Mouse (Mus musculus): ENCODE measurements around the gene Map2k4. TPM values are rescaled to one million over a fixed set of nuclear protein-coding genes. Genes with fewer than 3 reads are reported as not detected.

Gene Map2k4
- polyA plus RNA-seq, 1 experiment from 2014 or later: 50.9 TPM

GRCm38 (mm10) chr11:65777810-65778209 is 10.3 kb downstream of the Map2k4 start:
- no peak for ATAC-seq
- Histone ChIP-seq H3K36me3 (ENCODE audit: control insufficient read depth, insufficient read depth, low read length) (peaks cover 4% of the 10 kb centered on the region; the same call in 1 of the 2 replicates), H3K27me3 (replicated peaks; ENCODE audit: control insufficient read depth, insufficient read depth, low read length) (no peaks in the 10 kb centered on the region), H3K9ac (ENCODE audit: low read depth, low read length) (no peak overlapping the region), H3K9me3 (ENCODE audit: control insufficient read depth, low read length) (no peaks in the 10 kb centered on the region), H3K4me3 (ENCODE audit: low read length) (no peak overlapping the region), H3K27ac (ENCODE audit: low read length) (peak overlapping the region; percentile 25), H3K4me1 (ENCODE audit: control insufficient read depth, insufficient read depth, low read length) (peaks cover 21% of the 10 kb centered on the region), H3K4me2 (ENCODE audit: low read depth, low read length) (no peak overlapping the region)
- WGBS: 41% methylated on average over 5 of the region's 5 CpGs

GRCm38 (mm10) chr11:65776906-65777611 is 11.0 kb downstream of the Map2k4 start:
- Histone ChIP-seq H3K4me2 (ENCODE audit: low read depth, low read length) (peak overlapping the region; percentile 21; the same call in 1 of the 2 replicates), H3K9ac (ENCODE audit: low read depth, low read length) (no peak overlapping the region), H3K4me1 (ENCODE audit: control insufficient read depth, insufficient read depth, low read length) (peaks cover 21% of the 10 kb centered on the region), H3K36me3 (ENCODE audit: control insufficient read depth, insufficient read depth, low read length) (peaks cover 4% of the 10 kb centered on the region; the same call in 1 of the 2 replicates), H3K4me3 (ENCODE audit: low read length) (no peak overlapping the region), H3K27ac (ENCODE audit: low read length) (peak overlapping the region; percentile 25), H3K27me3 (replicated peaks; ENCODE audit: control insufficient read depth, insufficient read depth, low read length) (no peaks in the 10 kb centered on the region), H3K9me3 (ENCODE audit: control insufficient read depth, low read length) (no peaks in the 10 kb centered on the region)
- peak; percentile 76; the same call in 1 of the 2 replicates for ATAC-seq
- WGBS: 52% methylated on average over 2 of the region's 2 CpGs

- Histone ChIP-seq H3K36me3 (ENCODE audit: control insufficient read depth, insufficient read depth, low read length) (no peaks in the 10 kb centered on the region), H3K27ac (ENCODE audit: low read length) (no peak overlapping the region), H3K27me3 (replicated peaks; ENCODE audit: control insufficient read depth, insufficient read depth, low read length) (no peaks in the 10 kb centered on the region), H3K4me2 (ENCODE audit: low read depth, low read length) (no peak overlapping the region), H3K9me3 (ENCODE audit: control insufficient read depth, low read length) (no peaks in the 10 kb centered on the region), H3K4me3 (ENCODE audit: low read length) (no peak overlapping the region), H3K4me1 (ENCODE audit: control insufficient read depth, insufficient read depth, low read length) (peaks cover 21% of the 10 kb centered on the region), H3K9ac (ENCODE audit: low read depth, low read length) (no peak overlapping the region)
- 52% methylated on average over 6 of the region's 6 CpGs for WGBS
- no peak for ATAC-seq
These were observed 14.0 kb downstream of the Map2k4 start for GRCm38 (mm10) chr11:65773946-65774656.

- WGBS: 70% methylated on average over 2 of the region's 2 CpGs
- Histone ChIP-seq H3K27me3 (replicated peaks; ENCODE audit: control insufficient read depth, insufficient read depth, low read length) (no peaks in the 10 kb centered on the region), H3K9ac (ENCODE audit: low read depth, low read length) (no peak overlapping the region), H3K36me3 (ENCODE audit: control insufficient read depth, insufficient read depth, low read length) (no peaks in the 10 kb centered on the region), H3K4me3 (ENCODE audit: low read length) (no peak overlapping the region), H3K4me2 (ENCODE audit: low read depth, low read length) (no peak overlapping the region), H3K9me3 (ENCODE audit: control insufficient read depth, low read length) (no peaks in the 10 kb centered on the region), H3K27ac (ENCODE audit: low read length) (no peak overlapping the region), H3K4me1 (ENCODE audit: control insufficient read depth, insufficient read depth, low read length) (peaks cover 16% of the 10 kb centered on the region)
- no peak for ATAC-seq
These were observed 14.6 kb downstream of the Map2k4 start for GRCm38 (mm10) chr11:65773535-65773934.

GRCm38 (mm10) chr11:65771546-65771945 is 16.6 kb downstream of the Map2k4 start:
- Histone ChIP-seq H3K27ac (ENCODE audit: low read length) (no peak overlapping the region), H3K4me2 (ENCODE audit: low read depth, low read length) (no peak overlapping the region), H3K36me3 (ENCODE audit: control insufficient read depth, insufficient read depth, low read length) (no peaks in the 10 kb centered on the region), H3K4me1 (ENCODE audit: control insufficient read depth, insufficient read depth, low read length) (peaks cover 6% of the 10 kb centered on the region; the same call in 1 of the 2 replicates), H3K4me3 (ENCODE audit: low read length) (no peak overlapping the region), H3K9ac (ENCODE audit: low read depth, low read length) (no peak overlapping the region), H3K27me3 (replicated peaks; ENCODE audit: control insufficient read depth, insufficient read depth, low read length) (no peaks in the 10 kb centered on the region), H3K9me3 (ENCODE audit: control insufficient read depth, low read length) (no peaks in the 10 kb centered on the region)
- WGBS: 92% methylated on average over 1 of the region's 1 CpGs
- no peak for ATAC-seq

- WGBS: 65% methylated on average over 5 of the region's 5 CpGs
- no peaks in the 10 kb centered on the region for H3K36me3 ChIP-seq (ENCODE audit: control insufficient read depth, insufficient read depth, low read length)
These were observed 18.1 kb downstream of the Map2k4 start for GRCm38 (mm10) chr11:65769990-65770389.

GRCm38 (mm10) chr11:65768445-65768844 is 19.7 kb downstream of the Map2k4 start:
- no peak for ATAC-seq
- no peak overlapping the region for H3K27ac ChIP-seq (ENCODE audit: low read length)
- no peak overlapping the region for H3K4me3 ChIP-seq (ENCODE audit: low read length)
- H3K4me1 ChIP-seq (ENCODE audit: control insufficient read depth, insufficient read depth, low read length): no peaks in the 10 kb centered on the region
- no peaks in the 10 kb centered on the region for H3K27me3 ChIP-seq (replicated peaks; ENCODE audit: control insufficient read depth, insufficient read depth, low read length)
- H3K9me3 ChIP-seq (ENCODE audit: control insufficient read depth, low read length): no peaks in the 10 kb centered on the region
- no peak overlapping the region for H3K9ac ChIP-seq (ENCODE audit: low read depth, low read length)
- H3K36me3 ChIP-seq (ENCODE audit: control insufficient read depth, insufficient read depth, low read length): no peaks in the 10 kb centered on the region
- no peak overlapping the region for H3K4me2 ChIP-seq (ENCODE audit: low read depth, low read length)

More at GRCm38 (mm10) chr11:65769990-65770389, 18.1 kb downstream of the Map2k4 start:
- H3K27ac ChIP-seq (ENCODE audit: low read length): no peak overlapping the region
- no peaks in the 10 kb centered on the region for H3K27me3 ChIP-seq (replicated peaks; ENCODE audit: control insufficient read depth, insufficient read depth, low read length)
- H3K4me2 ChIP-seq (ENCODE audit: low read depth, low read length): no peak overlapping the region
- no peak overlapping the region for H3K4me3 ChIP-seq (ENCODE audit: low read length)
- no peaks in the 10 kb centered on the region for H3K9me3 ChIP-seq (ENCODE audit: control insufficient read depth, low read length)
- no peak for ATAC-seq
- H3K4me1 ChIP-seq (ENCODE audit: control insufficient read depth, insufficient read depth, low read length): 0 out of 2 replicates have a peak, but pooled peaks cover 2% of the 10 kb centered on the region
- no peak overlapping the region for H3K9ac ChIP-seq (ENCODE audit: low read depth, low read length)

- no peaks in the 10 kb centered on the region for H3K4me1 ChIP-seq (ENCODE audit: control insufficient read depth, insufficient read depth, low read length)
- no peak overlapping the region for H3K9ac ChIP-seq (ENCODE audit: low read depth, low read length)
- H3K27me3 ChIP-seq (replicated peaks; ENCODE audit: control insufficient read depth, insufficient read depth, low read length): no peaks in the 10 kb centered on the region
- no peak overlapping the region for H3K27ac ChIP-seq (ENCODE audit: low read length)
- H3K4me2 ChIP-seq (ENCODE audit: low read depth, low read length): no peak overlapping the region
- no peaks in the 10 kb centered on the region for H3K9me3 ChIP-seq (ENCODE audit: control insufficient read depth, low read length)
- ATAC-seq: no peak
- H3K4me3 ChIP-seq (ENCODE audit: low read length): no peak overlapping the region
- 89% methylated on average over 2 of the region's 2 CpGs for whole genome bisulfite sequencing
- H3K36me3 ChIP-seq (ENCODE audit: control insufficient read depth, insufficient read depth, low read length): no peaks in the 10 kb centered on the region
These were observed 27.2 kb downstream of the Map2k4 start for GRCm38 (mm10) chr11:65760912-65761311.

- no peak overlapping the region for H3K4me2 ChIP-seq (ENCODE audit: low read depth, low read length)
- no peaks in the 10 kb centered on the region for H3K4me1 ChIP-seq (ENCODE audit: control insufficient read depth, insufficient read depth, low read length)
- H3K9ac ChIP-seq (ENCODE audit: low read depth, low read length): no peak overlapping the region
- ATAC-seq: no peak
- no peak overlapping the region for H3K27ac ChIP-seq (ENCODE audit: low read length)
- WGBS: 82% methylated on average over 1 of the region's 1 CpGs
- H3K4me3 ChIP-seq (ENCODE audit: low read length): no peak overlapping the region
- no peaks in the 10 kb centered on the region for H3K27me3 ChIP-seq (replicated peaks; ENCODE audit: control insufficient read depth, insufficient read depth, low read length)
- no peaks in the 10 kb centered on the region for H3K9me3 ChIP-seq (ENCODE audit: control insufficient read depth, low read length)
- H3K36me3 ChIP-seq (ENCODE audit: control insufficient read depth, insufficient read depth, low read length): no peaks in the 10 kb centered on the region
These were observed 28.7 kb downstream of the Map2k4 start for GRCm38 (mm10) chr11:65759350-65759749.

Data from intestine, embryonic 16.5 days (tissue).